Mouse (Mus musculus): ENCODE results near the gene Lhx5.
A peak's percentile ranks its signal among the peaks of the same experiment; 100 is the strongest.

The Lhx5 gene

DNA sequence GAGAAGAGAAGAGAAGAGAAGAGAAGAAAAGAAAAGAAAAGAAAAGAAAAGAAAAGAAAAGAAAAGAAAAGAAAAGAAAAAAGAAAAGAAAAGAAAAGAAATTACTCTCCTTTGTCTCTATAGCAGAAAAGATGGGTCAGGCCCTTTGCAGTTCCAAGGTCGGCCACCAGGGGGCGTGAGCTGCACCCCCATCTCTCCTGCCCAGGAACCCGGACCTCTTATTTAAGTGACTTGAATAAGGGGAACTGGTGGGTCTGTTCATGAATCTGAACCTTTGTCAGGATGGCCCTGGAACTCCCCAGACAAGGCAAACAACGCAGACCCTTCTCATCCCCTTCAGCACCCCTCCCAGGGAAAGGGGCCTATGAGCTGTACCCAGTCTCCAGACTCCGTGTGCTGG, 33.6 kb downstream of the Lhx5 start:
- DNase-seq (ENCODE audit: low read depth), result peak; percentile 23

DNA sequence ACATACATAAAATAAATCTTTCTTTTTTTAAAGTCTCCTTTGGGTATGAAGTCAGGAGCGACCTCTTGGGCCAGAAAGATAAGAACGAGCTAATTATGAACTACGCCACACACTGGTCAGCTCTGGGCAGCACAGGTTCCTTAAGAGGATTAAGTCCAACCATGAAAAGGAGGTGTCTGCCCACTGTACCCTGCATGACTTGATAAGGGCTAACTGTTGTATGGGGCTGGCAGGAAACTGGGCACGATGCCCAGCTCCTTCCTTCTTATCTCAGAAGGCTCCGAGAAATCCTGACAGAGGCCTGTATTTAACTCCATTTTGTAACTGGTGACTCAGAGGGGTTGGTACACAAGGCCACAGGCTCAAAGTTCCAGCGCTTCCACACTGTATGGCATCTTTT, 34.4 kb downstream of the Lhx5 start:
- DNase-seq (ENCODE audit: low read depth), result peak; percentile 32

DNA sequence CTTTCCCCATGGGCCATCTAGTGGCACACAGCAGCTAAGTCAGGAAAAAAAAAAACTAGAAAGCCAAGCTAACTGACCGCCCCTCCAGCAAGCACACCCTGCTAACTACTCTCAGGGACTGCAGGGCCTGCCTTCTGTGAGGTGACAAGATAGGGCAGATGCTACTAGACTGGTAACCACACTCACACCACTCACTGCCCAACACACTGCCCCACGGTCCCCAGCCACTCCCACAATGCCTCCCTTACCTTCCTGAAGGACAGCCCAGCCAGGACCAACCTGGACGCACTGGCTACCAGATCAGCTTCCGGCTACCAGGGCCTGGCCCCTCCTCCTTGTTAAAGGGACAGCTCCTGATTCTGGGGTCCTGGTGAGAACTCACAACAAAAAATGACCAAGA, 35.5 kb downstream of the Lhx5 start:
- DNase-seq (ENCODE audit: low read depth), result no peak

DNA sequence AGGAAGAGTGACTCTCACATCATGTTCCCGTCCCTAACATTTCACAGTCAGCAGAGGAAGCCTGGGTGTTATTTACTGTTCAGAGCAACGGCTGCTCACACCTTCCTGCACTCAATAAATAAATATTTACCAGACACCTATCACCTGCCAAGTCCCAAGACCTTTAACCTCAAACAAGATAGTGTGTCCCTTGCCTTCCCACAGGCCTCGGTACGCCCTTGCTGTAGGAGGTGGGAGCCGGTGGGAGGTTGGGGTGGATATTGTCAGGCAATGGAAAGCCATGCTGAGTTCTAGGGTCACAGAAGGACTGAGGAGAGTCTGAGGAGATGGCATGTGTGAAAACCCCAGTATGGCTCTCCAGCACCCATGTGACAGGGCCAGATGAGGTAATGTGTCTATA, 36.8 kb downstream of the Lhx5 start:
- DNase-seq (ENCODE audit: low read depth), result no peak

DNA sequence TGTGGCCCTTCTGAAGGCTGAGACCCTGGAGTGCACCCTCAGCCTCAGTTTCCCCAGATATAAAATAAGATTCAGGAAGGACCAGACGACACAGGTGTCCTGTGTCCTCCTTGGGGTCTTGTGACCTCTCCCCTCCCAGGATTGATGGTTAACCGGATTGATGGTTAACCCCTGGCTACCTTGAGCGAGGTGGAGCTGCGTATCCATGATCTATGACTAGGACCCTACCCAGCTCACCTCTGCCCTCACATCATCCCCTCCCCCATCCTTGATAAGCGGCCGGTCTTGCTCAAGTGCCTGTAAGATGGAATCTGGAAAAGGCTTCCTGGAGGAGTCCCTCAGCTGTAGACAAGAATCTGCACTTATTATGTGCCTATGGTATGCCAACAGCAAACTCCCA, 37.3 kb downstream of the Lhx5 start:
- DNase-seq (ENCODE audit: low read depth), result no peak

DNA sequence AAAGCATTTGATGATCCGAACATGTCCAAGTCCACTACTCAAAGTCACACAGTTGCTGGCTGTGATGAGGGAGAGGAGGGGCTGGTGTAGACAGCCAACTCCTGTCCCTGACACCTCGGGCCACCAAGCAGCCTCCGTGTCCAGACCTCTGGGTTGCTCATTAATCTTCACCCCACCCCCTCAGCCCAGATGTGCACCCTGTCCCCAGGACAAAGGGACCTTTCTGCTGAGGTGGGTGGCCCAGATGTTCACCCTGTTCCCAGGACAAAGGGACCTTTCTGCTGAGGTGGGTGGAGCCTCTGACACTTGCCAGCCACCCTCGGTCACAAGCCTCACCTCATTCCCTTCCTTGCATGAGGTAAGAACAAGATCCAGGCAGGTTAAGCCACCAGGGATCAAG, 40.0 kb downstream of the Lhx5 start:
- DNase-seq (ENCODE audit: low read depth), result no peak

DNA sequence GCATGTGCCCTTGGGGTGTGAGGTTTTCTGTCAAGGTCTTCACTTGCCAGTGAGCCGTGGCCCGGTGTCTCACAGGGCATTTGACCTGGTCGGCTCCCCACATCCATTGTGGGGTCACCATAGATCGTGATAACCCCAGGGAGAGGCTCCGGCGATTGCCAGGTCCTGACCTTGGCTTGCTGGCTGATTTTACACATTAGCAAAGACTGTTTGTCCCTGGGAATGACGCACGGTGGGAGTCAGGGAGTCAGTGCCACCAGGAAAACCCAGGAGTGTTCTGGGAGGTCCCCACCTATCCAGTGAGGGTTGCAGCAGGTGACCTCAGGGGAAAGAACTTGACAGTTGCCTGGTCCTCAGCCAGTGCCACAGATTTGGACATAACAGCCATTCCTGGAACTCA, 41.3 kb downstream of the Lhx5 start, which contains the start of gene Sdsl:
Sdsl (minus strand) TSS at position 41 of the 400 bp plus-strand sequence.
- no peak for DNase-seq (ENCODE audit: low read depth)

DNA sequence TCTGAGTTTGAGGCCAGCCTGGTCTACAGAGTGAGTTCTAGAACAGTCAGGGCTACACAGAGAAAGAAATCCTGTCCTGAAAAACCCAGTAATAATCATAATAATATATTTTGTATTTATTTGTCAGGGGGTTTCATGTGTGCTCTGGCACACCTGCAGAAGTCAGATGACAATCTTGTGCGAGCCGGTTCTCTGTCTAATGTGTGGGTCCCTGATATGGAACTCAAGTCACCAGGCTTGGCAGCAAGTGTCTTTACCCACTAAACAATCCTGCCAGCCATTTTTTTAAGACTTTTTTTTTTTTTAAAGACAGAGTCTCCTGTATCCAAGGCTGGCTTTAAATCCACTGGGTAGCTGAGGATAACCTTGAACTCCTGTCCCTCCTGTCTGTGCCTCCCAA, 41.9 kb downstream of the Lhx5 start:
- no peak for DNase-seq (ENCODE audit: low read depth)

DNA sequence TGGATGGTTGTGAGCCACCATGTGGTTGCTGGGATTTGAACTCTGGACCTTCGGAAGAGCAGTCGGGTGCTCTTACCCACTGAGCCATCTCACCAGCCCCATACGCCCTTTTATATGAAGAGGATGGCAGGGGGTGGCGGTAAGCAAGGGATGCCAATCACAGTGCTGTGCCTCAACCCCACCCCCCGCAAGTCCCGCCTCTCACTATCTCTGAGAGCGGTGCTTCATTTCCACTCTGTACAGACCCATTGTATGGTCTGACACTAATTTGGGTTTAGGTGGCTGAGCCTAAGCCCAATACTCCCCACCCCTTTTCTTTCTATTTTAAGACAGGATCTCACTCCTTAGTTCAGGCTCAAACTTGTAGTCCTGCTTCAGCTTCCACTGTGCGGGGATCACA, 44.4 kb downstream of the Lhx5 start:
- no peak for DNase-seq (ENCODE audit: low read depth)

DNA sequence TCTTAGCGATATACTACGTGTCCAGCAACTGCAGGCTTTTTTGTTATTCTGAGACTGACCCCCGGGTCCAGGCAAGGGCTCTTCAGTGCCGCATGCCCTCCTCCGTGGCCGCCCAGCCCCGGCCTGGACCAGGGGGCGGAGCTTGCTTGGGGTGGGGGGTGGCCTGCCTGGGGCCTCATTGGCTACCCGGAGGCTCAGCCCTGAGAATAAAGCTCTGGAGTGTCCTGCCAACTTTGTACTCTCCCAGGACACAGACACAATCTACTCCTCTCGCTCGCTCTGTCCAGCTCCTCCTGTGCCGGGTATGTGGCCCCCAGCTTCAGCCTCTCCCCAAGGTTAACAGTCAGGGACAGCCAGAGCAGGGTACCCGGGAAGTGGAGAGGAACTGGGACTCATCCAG, 44.8 kb downstream of the Lhx5 start, which contains the start of gene Sds:
Sds (plus strand) TSS at position 231 of the 400 bp plus-strand sequence.
- DNase-seq (ENCODE audit: low read depth), result no peak

DNA sequence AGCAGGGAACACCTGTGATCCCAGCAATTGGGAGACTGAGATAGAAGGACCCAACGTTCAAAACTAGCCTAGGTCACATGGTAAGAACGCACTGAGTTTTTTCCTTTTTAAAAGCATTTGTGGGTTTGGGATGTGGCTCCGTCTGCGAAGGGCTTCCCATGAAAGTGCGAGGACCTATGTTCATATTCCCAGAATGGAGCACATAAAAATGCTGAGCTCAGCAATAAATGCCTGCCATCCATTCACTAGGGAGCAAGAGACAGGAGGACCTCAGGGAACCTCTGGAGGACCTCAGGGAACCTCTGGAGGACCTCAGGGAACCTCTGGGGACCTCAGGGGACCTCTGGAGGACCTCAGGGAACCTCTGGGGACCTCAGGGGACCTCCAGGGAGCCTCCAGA, 46.5 kb downstream of the Lhx5 start:
- no peak for DNase-seq (ENCODE audit: low read depth)

DNA sequence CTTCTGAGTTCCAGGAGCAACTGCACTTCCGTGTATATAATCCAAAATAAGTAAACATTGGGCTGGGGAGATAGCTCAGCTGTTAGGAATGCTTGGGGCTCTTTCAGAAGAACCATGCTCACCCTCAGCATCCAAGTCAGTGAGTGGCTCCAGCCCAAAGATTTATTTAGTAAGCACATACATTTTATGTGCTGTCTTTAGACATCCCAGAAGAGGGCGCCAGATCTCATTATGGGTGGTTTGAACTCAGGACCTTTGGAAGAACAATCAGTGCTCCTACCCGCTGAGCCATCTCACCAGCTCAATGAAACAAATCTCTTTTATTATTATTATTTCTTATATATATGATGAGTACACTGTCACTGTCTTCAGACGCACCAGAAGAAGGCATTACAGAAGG, 48.0 kb downstream of the Lhx5 start:
- no peak for DNase-seq (ENCODE audit: low read depth)

DNA sequence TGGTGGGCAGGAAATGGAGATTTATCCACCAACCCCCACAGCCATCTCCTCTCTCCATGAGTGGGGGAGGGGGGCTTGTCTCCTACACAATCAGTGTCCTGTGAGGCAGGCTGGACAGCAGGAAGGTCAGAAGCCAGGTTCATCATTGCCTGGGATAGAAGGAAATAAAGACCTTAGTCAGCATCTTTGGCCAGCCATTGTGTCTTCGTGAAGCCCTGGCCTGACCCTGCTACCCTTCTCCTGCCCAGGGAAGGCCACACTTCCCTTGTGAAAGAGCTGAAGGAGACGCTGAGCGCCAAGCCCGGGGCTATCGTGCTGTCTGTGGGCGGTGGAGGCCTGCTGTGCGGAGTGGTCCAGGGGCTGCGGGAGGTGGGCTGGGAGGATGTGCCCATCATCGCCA, 49.7 kb downstream of the Lhx5 start:
- DNase-seq (ENCODE audit: low read depth), result no peak

DNA sequence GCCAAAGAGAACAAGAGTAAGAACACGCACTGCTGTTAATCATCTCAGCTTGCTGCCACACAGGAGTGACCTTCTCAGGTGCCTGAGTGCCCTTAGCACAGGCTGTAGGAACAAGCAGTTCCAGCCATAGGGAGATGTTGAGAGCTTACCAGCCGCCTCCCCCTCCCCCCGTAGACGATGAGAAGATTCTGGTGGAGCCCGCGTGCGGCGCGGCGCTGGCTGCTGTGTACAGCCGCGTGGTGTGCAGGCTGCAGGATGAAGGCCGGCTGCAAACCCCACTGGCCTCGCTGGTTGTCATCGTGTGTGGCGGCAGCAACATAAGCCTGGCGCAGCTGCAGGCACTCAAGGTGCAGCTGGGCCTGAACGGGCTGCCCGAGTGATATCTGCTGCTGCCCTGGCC, 51.9 kb downstream of the Lhx5 start:
- DNase-seq (ENCODE audit: low read depth), result no peak

DNA sequence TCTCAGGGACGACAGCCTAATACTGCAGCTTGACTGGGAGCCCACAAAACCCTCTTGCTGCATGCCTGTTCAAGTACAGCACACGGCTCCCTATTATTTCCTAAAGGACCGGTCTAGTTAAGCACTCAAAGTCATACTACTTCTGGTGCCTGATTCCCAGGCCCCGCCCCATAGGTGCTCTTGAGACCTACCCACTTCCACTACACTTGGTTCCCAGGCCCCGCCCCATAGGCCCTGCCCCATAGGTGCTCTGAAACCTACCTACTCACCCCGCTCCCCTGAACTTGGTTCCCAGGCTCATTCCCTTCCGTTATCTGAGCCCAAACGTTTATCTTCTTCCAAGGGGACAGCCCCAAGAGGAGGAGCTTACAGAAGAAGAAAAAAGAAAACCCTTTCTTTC, 56.3 kb downstream of the Lhx5 start:
- no peak for DNase-seq (ENCODE audit: low read depth)

DNA sequence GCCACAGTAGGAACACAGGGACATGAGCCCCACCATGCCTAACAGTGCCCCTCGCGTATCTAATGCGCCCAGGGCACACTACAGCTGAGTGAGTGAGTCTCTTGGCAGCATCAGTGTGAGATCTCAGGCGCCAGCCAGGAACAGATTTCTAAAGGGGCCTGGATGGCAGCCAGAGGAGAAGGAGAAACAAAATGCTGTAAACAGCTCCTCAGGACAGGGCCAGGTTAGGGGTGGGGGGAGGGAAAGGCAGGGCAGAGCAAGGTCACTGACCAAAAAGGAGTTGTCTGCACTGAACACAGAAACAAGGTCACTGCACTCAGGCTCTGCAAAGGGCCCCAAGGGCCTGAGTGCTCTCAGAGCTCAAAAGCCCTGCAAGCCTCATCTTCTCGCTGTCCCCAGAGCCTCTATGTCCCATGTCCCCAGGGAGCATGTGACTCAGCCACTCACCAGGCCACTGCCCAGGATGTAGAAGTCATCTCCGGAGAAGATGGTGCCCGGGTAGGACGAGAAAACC, 59.2 kb downstream of the Lhx5 start:
- DNase-seq (ENCODE audit: low read depth), result no peak
